Mouse (Mus musculus): ENCODE measurements around the gene Abcc1. TPM values are rescaled to one million over a fixed set of nuclear protein-coding genes. Genes with fewer than 3 reads are reported as not detected.

Gene Abcc1
- 11.0 and 11.3 TPM in 2 replicates for polyA plus RNA-seq (2012; rRNA removed)
- 8.9 and 10.4 TPM in 2 replicates for polyA plus RNA-seq (2014; fragmentation: Nextera tagmentation; extraction: Ambion mirVana)

GRCm38 (mm10) chr16:14361362-14362098 is at the start of gene Abcc1:
TSS of gene Abcc1 (plus strand) at chr16:14361558.
- Histone ChIP-seq H3K36me3 (ENCODE audit: control insufficient read depth, insufficient read depth, low read length) (no peaks in the 10 kb centered on the region), H3K9ac (ENCODE audit: low read depth, low read length, severe bottlenecking) (peak within 1 kb of the TSS; percentile 80), H3K27me3 (ENCODE audit: control insufficient read depth, insufficient read depth, low read length) (no peaks in the 10 kb centered on the region), H3K4me2 (replicated peaks; ENCODE audit: low read depth, low read length, severe bottlenecking) (peak within 1 kb of the TSS; percentile 92), H3K4me3 (replicated peaks; ENCODE audit: low read length) (peak within 1 kb of the TSS; percentile 77), H3K4me1 (ENCODE audit: control insufficient read depth, insufficient read depth, low read length) (peaks cover 7% of the 10 kb centered on the region; the same call in 1 of the 2 replicates), H3K27ac (replicated peaks; ENCODE audit: low read depth, low read length) (0 out of 2 replicates have a peak within 1 kb of the TSS, but pooled peaks have one; percentile 38), H3K9me3 (ENCODE audit: control insufficient read depth, low read length) (no peaks in the 10 kb centered on the region)
- 0% methylated on average over 21 of the region's 64 CpGs for WGBS
- peak; percentile 41; the same call in 1 of the 2 replicates for TF ChIP-seq POLR2A (IDR thresholded peaks at IDR 0.05; ENCODE audit: borderline replicate concordance, extremely low read depth, insufficient read depth, insufficient read length)
- ATAC-seq (ENCODE audit: low FRiP score, low read depth), result peak; percentile 96
- DNase-seq (ENCODE audit: low spot score), result peak; percentile 56

- H3K4me3 ChIP-seq (replicated peaks; ENCODE audit: low read length), result no peak overlapping the region
- no peak for DNase-seq (ENCODE audit: low spot score)
- ATAC-seq (ENCODE audit: low FRiP score, low read depth), result no peak
- no peak overlapping the region for H3K9ac ChIP-seq (ENCODE audit: low read depth, low read length, severe bottlenecking)
- whole genome bisulfite sequencing, result 91% methylated on average over 7 of the region's 7 CpGs
- H3K36me3 ChIP-seq (ENCODE audit: control insufficient read depth, insufficient read depth, low read length), result peaks cover 45% of the 10 kb centered on the region
- peaks cover 11% of the 10 kb centered on the region for H3K4me1 ChIP-seq (ENCODE audit: control insufficient read depth, insufficient read depth, low read length)
- TF ChIP-seq POLR2A (IDR thresholded peaks at IDR 0.05; ENCODE audit: borderline replicate concordance, extremely low read depth, insufficient read depth, insufficient read length), result no peak
- H3K4me2 ChIP-seq (replicated peaks; ENCODE audit: low read depth, low read length, severe bottlenecking), result no peak overlapping the region
- H3K27me3 ChIP-seq (ENCODE audit: control insufficient read depth, insufficient read depth, low read length), result no peaks in the 10 kb centered on the region
- H3K27ac ChIP-seq (replicated peaks; ENCODE audit: low read depth, low read length), result no peak overlapping the region
- no peaks in the 10 kb centered on the region for H3K9me3 ChIP-seq (ENCODE audit: control insufficient read depth, low read length)
These were observed 48.4 kb upstream of the Abcc1 start for GRCm38 (mm10) chr16:14312914-14313313.

- Histone ChIP-seq H3K4me1 (ENCODE audit: control insufficient read depth, insufficient read depth, low read length) (peaks cover 11% of the 10 kb centered on the region), H3K9me3 (ENCODE audit: control insufficient read depth, low read length) (no peaks in the 10 kb centered on the region), H3K9ac (ENCODE audit: low read depth, low read length, severe bottlenecking) (peak within 1 kb of the TSS; percentile 70), H3K36me3 (ENCODE audit: control insufficient read depth, insufficient read depth, low read length) (peaks cover 15% of the 10 kb centered on the region), H3K27me3 (ENCODE audit: control insufficient read depth, insufficient read depth, low read length) (no peaks in the 10 kb centered on the region), H3K27ac (replicated peaks; ENCODE audit: low read depth, low read length) (peak within 1 kb of the TSS; percentile 67), H3K4me3 (replicated peaks; ENCODE audit: low read length) (peak within 1 kb of the TSS; percentile 64), H3K4me2 (replicated peaks; ENCODE audit: low read depth, low read length, severe bottlenecking) (peak within 1 kb of the TSS; percentile 53)
- WGBS, result 5% methylated on average over 51 of the region's 51 CpGs
- peak; percentile 68; the same call in 1 of the 2 replicates for TF ChIP-seq POLR2A (IDR thresholded peaks at IDR 0.05; ENCODE audit: borderline replicate concordance, extremely low read depth, insufficient read depth, insufficient read length)
- DNase-seq (ENCODE audit: low spot score), result peak; percentile 98
- peak; percentile 100 for ATAC-seq (ENCODE audit: low FRiP score, low read depth)
These were observed 44.2 kb upstream of the Abcc1 start, which contains the start of gene Fopnl for GRCm38 (mm10) chr16:14316884-14317876. TSS of gene Fopnl (minus strand) at chr16:14317405.

- Histone ChIP-seq H3K9ac (ENCODE audit: low read depth, low read length, severe bottlenecking) (no peak overlapping the region), H3K27me3 (ENCODE audit: control insufficient read depth, insufficient read depth, low read length) (no peaks in the 10 kb centered on the region), H3K4me2 (replicated peaks; ENCODE audit: low read depth, low read length, severe bottlenecking) (no peak overlapping the region), H3K4me1 (ENCODE audit: control insufficient read depth, insufficient read depth, low read length) (peaks cover 11% of the 10 kb centered on the region), H3K4me3 (replicated peaks; ENCODE audit: low read length) (no peak overlapping the region), H3K36me3 (ENCODE audit: control insufficient read depth, insufficient read depth, low read length) (no peaks in the 10 kb centered on the region), H3K9me3 (ENCODE audit: control insufficient read depth, low read length) (no peaks in the 10 kb centered on the region), H3K27ac (replicated peaks; ENCODE audit: low read depth, low read length) (no peak overlapping the region)
- DNase-seq (ENCODE audit: low spot score) (no peak), ATAC-seq (ENCODE audit: low FRiP score, low read depth) (no peak)
- TF ChIP-seq POLR2A (IDR thresholded peaks at IDR 0.05; ENCODE audit: borderline replicate concordance, extremely low read depth, insufficient read depth, insufficient read length), result no peak
- WGBS, result 89% methylated on average over 3 of the region's 3 CpGs
These were observed 41.7 kb upstream of the Abcc1 start for GRCm38 (mm10) chr16:14319681-14320080.

- Histone ChIP-seq H3K27ac (replicated peaks; ENCODE audit: low read depth, low read length) (no peak overlapping the region), H3K9ac (ENCODE audit: low read depth, low read length, severe bottlenecking) (no peak overlapping the region), H3K4me1 (ENCODE audit: control insufficient read depth, insufficient read depth, low read length) (peaks cover 10% of the 10 kb centered on the region), H3K36me3 (ENCODE audit: control insufficient read depth, insufficient read depth, low read length) (no peaks in the 10 kb centered on the region), H3K4me2 (replicated peaks; ENCODE audit: low read depth, low read length, severe bottlenecking) (no peak overlapping the region), H3K4me3 (replicated peaks; ENCODE audit: low read length) (no peak overlapping the region), H3K27me3 (ENCODE audit: control insufficient read depth, insufficient read depth, low read length) (no peaks in the 10 kb centered on the region), H3K9me3 (ENCODE audit: control insufficient read depth, low read length) (no peaks in the 10 kb centered on the region)
- ATAC-seq (ENCODE audit: low FRiP score, low read depth) (no peak), DNase-seq (ENCODE audit: low spot score) (no peak)
- 62% methylated on average over 1 of the region's 1 CpGs for WGBS
- no peak for TF ChIP-seq POLR2A (IDR thresholded peaks at IDR 0.05; ENCODE audit: borderline replicate concordance, extremely low read depth, insufficient read depth, insufficient read length)
These were observed 40.9 kb upstream of the Abcc1 start for GRCm38 (mm10) chr16:14320494-14320893.

Data from limb, embryonic 14.5 days (tissue).